Mouse (Mus musculus): ENCODE results near the gene Ngef. TPM values are rescaled to one million over a fixed set of nuclear protein-coding genes. Genes with fewer than 3 reads are reported as not detected.

Ngef gene
- polyA plus RNA-seq, 1 experiment from 2014 or later: 0.32 TPM

DNA sequence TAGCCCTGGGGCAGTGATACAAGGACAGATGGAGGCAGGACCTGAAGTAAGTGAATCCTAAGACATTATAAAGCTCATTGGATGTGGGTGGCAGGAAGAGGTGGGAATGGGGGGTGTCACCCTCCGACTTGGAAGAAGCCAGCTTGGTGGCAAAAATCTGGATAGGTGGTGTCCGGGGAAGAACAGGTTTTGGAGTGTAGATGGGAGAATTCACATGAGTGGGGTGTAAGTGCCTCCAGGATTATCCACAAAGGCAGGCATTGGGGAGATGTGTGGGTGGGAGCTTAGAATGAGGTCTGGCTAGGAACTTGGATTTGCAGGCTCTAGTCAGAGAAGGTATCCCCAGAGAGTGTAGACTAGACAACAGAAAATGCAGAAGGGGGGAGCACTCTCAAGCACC is 31.6 kb upstream of the Ngef start:
- Histone ChIP-seq H3K4me3 (ENCODE audit: low read length) (no peak overlapping the region), H3K27ac (ENCODE audit: low read length) (no peak overlapping the region), H3K27me3 (ENCODE audit: control insufficient read depth, insufficient read depth, low read length) (peaks cover 2% of the 10 kb centered on the region; the same call in 1 of the 2 replicates), H3K36me3 (ENCODE audit: control insufficient read depth, insufficient read depth) (no peaks in the 10 kb centered on the region), H3K4me1 (ENCODE audit: control insufficient read depth, insufficient read depth, low read length) (no peaks in the 10 kb centered on the region), H3K9ac (ENCODE audit: low read length) (no peak overlapping the region), H3K4me2 (ENCODE audit: low read depth, low read length) (no peak overlapping the region), H3K9me3 (replicated peaks; ENCODE audit: control insufficient read depth, low read length) (no peaks in the 10 kb centered on the region)
- WGBS: 77% methylated on average over 2 of the region's 2 CpGs
- ATAC-seq (replicated peaks; ENCODE audit: extremely low read depth, insufficient read depth, low FRiP score): no peak

DNA sequence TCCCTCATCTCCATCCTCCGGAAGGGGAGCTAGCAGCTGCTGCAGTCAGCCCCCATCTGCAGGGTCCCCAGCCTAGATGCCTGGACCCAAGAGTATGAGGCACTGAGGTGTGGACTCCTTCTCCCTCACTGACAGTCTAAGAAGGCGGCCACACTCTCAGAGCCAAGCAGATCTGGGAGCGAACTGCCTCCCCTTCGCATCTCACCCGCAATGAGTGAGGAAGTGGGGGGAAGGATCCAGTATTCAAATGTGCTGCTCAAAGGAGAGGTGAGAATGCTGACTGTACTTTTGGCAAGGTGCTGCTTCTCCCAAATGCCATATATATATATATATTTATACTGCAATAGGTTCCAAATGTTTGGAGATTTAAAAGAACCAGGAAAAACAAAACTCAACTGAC is 29.7 kb upstream of the Ngef start:
- no peak overlapping the region for H3K4me2 ChIP-seq (ENCODE audit: low read depth, low read length)
- ATAC-seq (replicated peaks; ENCODE audit: extremely low read depth, insufficient read depth, low FRiP score): no peak
- H3K36me3 ChIP-seq (ENCODE audit: control insufficient read depth, insufficient read depth): no peaks in the 10 kb centered on the region
- H3K27ac ChIP-seq (ENCODE audit: low read length): no peak overlapping the region
- 85% methylated on average over 5 of the region's 5 CpGs for WGBS
- peaks cover 2% of the 10 kb centered on the region; the same call in 1 of the 2 replicates for H3K27me3 ChIP-seq (ENCODE audit: control insufficient read depth, insufficient read depth, low read length)
- H3K4me1 ChIP-seq (ENCODE audit: control insufficient read depth, insufficient read depth, low read length): no peaks in the 10 kb centered on the region
- no peaks in the 10 kb centered on the region for H3K9me3 ChIP-seq (replicated peaks; ENCODE audit: control insufficient read depth, low read length)
- H3K4me3 ChIP-seq (ENCODE audit: low read length): no peak overlapping the region
- no peak overlapping the region for H3K9ac ChIP-seq (ENCODE audit: low read length)

- Histone ChIP-seq H3K27ac (ENCODE audit: low read length) (no peak overlapping the region), H3K9ac (ENCODE audit: low read length) (no peak overlapping the region), H3K9me3 (replicated peaks; ENCODE audit: control insufficient read depth, low read length) (no peaks in the 10 kb centered on the region), H3K36me3 (ENCODE audit: control insufficient read depth, insufficient read depth) (no peaks in the 10 kb centered on the region), H3K4me3 (ENCODE audit: low read length) (no peak overlapping the region), H3K4me1 (ENCODE audit: control insufficient read depth, insufficient read depth, low read length) (no peaks in the 10 kb centered on the region), H3K27me3 (ENCODE audit: control insufficient read depth, insufficient read depth, low read length) (no peaks in the 10 kb centered on the region), H3K4me2 (ENCODE audit: low read depth, low read length) (no peak overlapping the region)
- no peak for ATAC-seq (replicated peaks; ENCODE audit: extremely low read depth, insufficient read depth, low FRiP score)
- WGBS: 62% methylated on average over 2 of the region's 2 CpGs
These were observed 28.1 kb upstream of the Ngef start for GRCm38 (mm10) chr1:87601801-87602200.

DNA sequence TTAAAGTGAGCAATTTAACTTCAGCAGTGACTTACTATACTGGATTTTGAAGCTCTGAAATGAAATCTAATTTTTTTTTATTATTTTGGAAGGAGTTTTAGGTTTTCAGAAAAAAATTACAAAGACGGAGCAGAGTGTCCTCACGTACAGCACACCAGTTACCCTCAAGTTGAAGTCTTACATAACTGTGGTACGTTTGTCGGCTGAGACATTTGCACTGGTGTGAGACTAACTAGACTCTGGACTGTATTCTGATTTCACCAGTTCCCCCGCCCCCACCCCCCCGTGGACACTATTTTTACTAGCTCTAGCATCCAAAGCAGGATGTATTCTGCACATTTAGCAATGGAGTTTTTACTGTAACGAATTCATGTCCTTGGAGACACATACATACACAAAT is 26.9 kb upstream of the Ngef start:
- H3K4me1 ChIP-seq (ENCODE audit: control insufficient read depth, insufficient read depth, low read length): no peaks in the 10 kb centered on the region
- H3K27me3 ChIP-seq (ENCODE audit: control insufficient read depth, insufficient read depth, low read length): no peaks in the 10 kb centered on the region
- ATAC-seq (replicated peaks; ENCODE audit: extremely low read depth, insufficient read depth, low FRiP score): no peak
- H3K27ac ChIP-seq (ENCODE audit: low read length): no peak overlapping the region
- H3K4me2 ChIP-seq (ENCODE audit: low read depth, low read length): no peak overlapping the region
- 66% methylated on average over 7 of the region's 7 CpGs for WGBS
- H3K9me3 ChIP-seq (replicated peaks; ENCODE audit: control insufficient read depth, low read length): no peaks in the 10 kb centered on the region
- H3K9ac ChIP-seq (ENCODE audit: low read length): no peak overlapping the region
- H3K36me3 ChIP-seq (ENCODE audit: control insufficient read depth, insufficient read depth): no peaks in the 10 kb centered on the region
- H3K4me3 ChIP-seq (ENCODE audit: low read length): no peak overlapping the region

- H3K36me3 ChIP-seq (ENCODE audit: control insufficient read depth, insufficient read depth): no peaks in the 10 kb centered on the region
- H3K4me1 ChIP-seq (ENCODE audit: control insufficient read depth, insufficient read depth, low read length): no peaks in the 10 kb centered on the region; the same call in 1 of the 2 replicates
- no peak overlapping the region for H3K9ac ChIP-seq (ENCODE audit: low read length)
- no peak overlapping the region for H3K27ac ChIP-seq (ENCODE audit: low read length)
- no peak overlapping the region for H3K4me3 ChIP-seq (ENCODE audit: low read length)
- no peak for ATAC-seq (replicated peaks; ENCODE audit: extremely low read depth, insufficient read depth, low FRiP score)
- H3K9me3 ChIP-seq (replicated peaks; ENCODE audit: control insufficient read depth, low read length): no peaks in the 10 kb centered on the region
- no peaks in the 10 kb centered on the region for H3K27me3 ChIP-seq (ENCODE audit: control insufficient read depth, insufficient read depth, low read length)
- 88% methylated on average over 10 of the region's 10 CpGs for WGBS
- H3K4me2 ChIP-seq (ENCODE audit: low read depth, low read length): no peak overlapping the region
These were observed 21.0 kb upstream of the Ngef start for GRCm38 (mm10) chr1:87594671-87595070.

- H3K4me3 ChIP-seq (ENCODE audit: low read length): no peak overlapping the region
- 36% methylated on average over 3 of the region's 3 CpGs for WGBS
These were observed 20.6 kb upstream of the Ngef start for GRCm38 (mm10) chr1:87594261-87594660.

GRCm38 (mm10) chr1:87589980-87590379 is 16.3 kb upstream of the Ngef start:
- 86% methylated on average over 8 of the region's 8 CpGs for WGBS
- H3K27ac ChIP-seq (ENCODE audit: low read length): no peak overlapping the region
- H3K4me1 ChIP-seq (ENCODE audit: control insufficient read depth, insufficient read depth, low read length): no peaks in the 10 kb centered on the region; the same call in 1 of the 2 replicates
- H3K4me2 ChIP-seq (ENCODE audit: low read depth, low read length): no peak overlapping the region
- no peak overlapping the region for H3K4me3 ChIP-seq (ENCODE audit: low read length)
- no peaks in the 10 kb centered on the region for H3K9me3 ChIP-seq (replicated peaks; ENCODE audit: control insufficient read depth, low read length)
- H3K27me3 ChIP-seq (ENCODE audit: control insufficient read depth, insufficient read depth, low read length): no peaks in the 10 kb centered on the region
- H3K36me3 ChIP-seq (ENCODE audit: control insufficient read depth, insufficient read depth): no peaks in the 10 kb centered on the region
- no peak for ATAC-seq (replicated peaks; ENCODE audit: extremely low read depth, insufficient read depth, low FRiP score)
- no peak overlapping the region for H3K9ac ChIP-seq (ENCODE audit: low read length)

More at GRCm38 (mm10) chr1:87594261-87594660, 20.6 kb upstream of the Ngef start:
- Histone ChIP-seq H3K9ac (ENCODE audit: low read length) (no peak overlapping the region), H3K4me2 (ENCODE audit: low read depth, low read length) (no peak overlapping the region), H3K36me3 (ENCODE audit: control insufficient read depth, insufficient read depth) (no peaks in the 10 kb centered on the region), H3K4me1 (ENCODE audit: control insufficient read depth, insufficient read depth, low read length) (no peaks in the 10 kb centered on the region; the same call in 1 of the 2 replicates), H3K27me3 (ENCODE audit: control insufficient read depth, insufficient read depth, low read length) (no peaks in the 10 kb centered on the region), H3K27ac (ENCODE audit: low read length) (no peak overlapping the region), H3K9me3 (replicated peaks; ENCODE audit: control insufficient read depth, low read length) (no peaks in the 10 kb centered on the region)
- ATAC-seq (replicated peaks; ENCODE audit: extremely low read depth, insufficient read depth, low FRiP score): no peak

DNA sequence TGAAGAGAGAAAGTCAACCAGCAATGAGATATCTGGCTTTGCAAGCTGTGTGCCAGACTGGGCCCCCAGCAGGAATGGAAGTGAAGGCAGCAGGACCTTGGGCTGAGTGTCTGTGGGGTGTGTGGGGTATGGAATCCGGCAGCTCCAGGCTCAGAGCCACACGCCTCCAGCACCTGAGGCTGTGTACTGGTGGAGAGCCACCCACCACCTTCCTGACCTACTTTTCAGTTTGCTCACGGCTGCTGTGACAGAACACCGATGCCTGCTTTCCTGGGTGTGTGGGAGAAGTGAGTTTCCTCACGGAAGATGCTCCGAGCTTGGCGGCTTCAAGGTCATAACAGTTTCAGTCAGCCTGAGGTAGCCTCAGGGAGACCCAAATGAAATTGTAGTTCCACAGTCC is 15.5 kb upstream of the Ngef start:
- Histone ChIP-seq H3K27ac (ENCODE audit: low read length) (no peak overlapping the region), H3K4me2 (ENCODE audit: low read depth, low read length) (no peak overlapping the region), H3K9me3 (replicated peaks; ENCODE audit: control insufficient read depth, low read length) (no peaks in the 10 kb centered on the region), H3K36me3 (ENCODE audit: control insufficient read depth, insufficient read depth) (no peaks in the 10 kb centered on the region), H3K4me3 (ENCODE audit: low read length) (no peak overlapping the region), H3K27me3 (ENCODE audit: control insufficient read depth, insufficient read depth, low read length) (no peaks in the 10 kb centered on the region), H3K4me1 (ENCODE audit: control insufficient read depth, insufficient read depth, low read length) (no peaks in the 10 kb centered on the region; the same call in 1 of the 2 replicates), H3K9ac (ENCODE audit: low read length) (no peak overlapping the region)
- no peak for ATAC-seq (replicated peaks; ENCODE audit: extremely low read depth, insufficient read depth, low FRiP score)
- WGBS: 83% methylated on average over 7 of the region's 7 CpGs

GRCm38 (mm10) chr1:87580824-87581223 is 7.2 kb upstream of the Ngef start:
- Histone ChIP-seq H3K27me3 (ENCODE audit: control insufficient read depth, insufficient read depth, low read length) (no peaks in the 10 kb centered on the region), H3K27ac (ENCODE audit: low read length) (no peak overlapping the region), H3K4me3 (ENCODE audit: low read length) (no peak overlapping the region), H3K9me3 (replicated peaks; ENCODE audit: control insufficient read depth, low read length) (no peaks in the 10 kb centered on the region), H3K4me1 (ENCODE audit: control insufficient read depth, insufficient read depth, low read length) (peaks cover 3% of the 10 kb centered on the region; the same call in 1 of the 2 replicates), H3K36me3 (ENCODE audit: control insufficient read depth, insufficient read depth) (no peaks in the 10 kb centered on the region), H3K4me2 (ENCODE audit: low read depth, low read length) (no peak overlapping the region), H3K9ac (ENCODE audit: low read length) (no peak overlapping the region)
- 20% methylated on average over 3 of the region's 3 CpGs for WGBS
- no peak for ATAC-seq (replicated peaks; ENCODE audit: extremely low read depth, insufficient read depth, low FRiP score)
